Mouse (Mus musculus): Measurements from ENCODE around the gene Fut7.
"Not testable (repeated sequence)": the region's sequence is repeated elsewhere in the genome, so short reads cannot be mapped to it uniquely, and the experiment has no call there.

- not testable (repeated sequence) for TF ChIP-seq POLR2A (IDR thresholded peaks at IDR 0.05; ENCODE audit: borderline replicate concordance, extremely low read depth, insufficient read depth, insufficient read length, poor library complexity, severe bottlenecking); CTCF (IDR thresholded peaks at IDR 0.05; ENCODE audit: borderline replicate concordance, extremely low read depth, insufficient read depth, insufficient read length)
Measured at GRCm38 (mm10) chr2:25413436-25413835, 9.6 kb upstream of the Fut7 start.
